Mouse (Mus musculus): Measurements from ENCODE around the gene Foxq1.

DNA sequence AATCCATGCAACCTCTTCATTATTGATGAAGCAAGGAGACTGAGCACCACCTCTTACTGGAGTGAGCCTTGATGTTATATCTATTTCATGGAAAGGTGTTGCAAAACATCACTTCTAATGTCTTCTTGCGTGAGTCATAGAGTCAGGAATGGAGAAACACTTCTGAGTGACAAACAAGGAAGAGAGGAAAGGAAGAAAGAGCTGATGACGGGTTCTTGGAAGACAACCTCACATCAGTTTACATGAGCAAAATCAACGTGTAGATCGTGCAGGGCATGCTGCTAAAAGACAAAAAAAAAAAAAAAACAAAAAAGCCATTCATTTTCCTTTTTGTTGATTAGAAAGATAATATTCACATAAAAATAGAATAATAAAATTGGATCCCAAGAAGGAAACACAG lies 21.2 kb upstream of the Foxq1 start:
- no peak for TF ChIP-seq CTCF (IDR thresholded peaks at IDR 0.05)
- TF ChIP-seq EP300 (IDR thresholded peaks at IDR 0.05; ENCODE audit: insufficient read depth, low read depth, low read length) = no peak
